Mouse (Mus musculus) liver, adult 2 months (tissue): Measurements from ENCODE around the gene Rfesd. TPM values are rescaled to one million over a fixed set of nuclear protein-coding genes. Genes with fewer than 3 reads are reported as not detected.
A peak's percentile ranks its signal among the peaks of the same experiment; 100 is the strongest.

Source experiments
- DNase-seq: peaks from one replicate; pipeline ENCODE4 v3.0.0-alpha.2; 2011; ENCODE audit warnings: low read depth, low spot score; ENCODE audit errors: extremely low read depth
- H3K27ac ChIP-seq: fragments of 200-500 bp; replicated peaks from 2 replicates; pipeline ENCODE4 v1.5.1; 2012; ENCODE audit warnings: low read depth, mild to moderate bottlenecking, control low read depth, inconsistent platforms, low read length; ENCODE audit not compliant: insufficient read depth
- H3K27me3 ChIP-seq: fragments of 200-500 bp; 2 replicates; pipeline ENCODE4 v1.6.1; 2012; ENCODE audit warnings: mild to moderate bottlenecking, moderate library complexity, low read length, inconsistent platforms; ENCODE audit not compliant: control insufficient read depth, insufficient read depth
- H3K36me3 ChIP-seq: fragments of 200-500 bp; 2 replicates; pipeline ENCODE4 v1.6.1; 2012; ENCODE audit warnings: low read length, inconsistent platforms; ENCODE audit not compliant: control insufficient read depth, insufficient read depth
- H3K4me1 ChIP-seq: fragments of 200-500 bp; 2 replicates; pipeline ENCODE4 v1.6.1; 2011; ENCODE audit warnings: low read length; ENCODE audit not compliant: control insufficient read depth, insufficient read depth
- H3K4me3 ChIP-seq: fragments of 200-500 bp; 2 replicates; pipeline ENCODE4 v1.5.1; 2011; ENCODE audit warnings: low read depth, mild to moderate bottlenecking, control low read depth, low read length, moderate library complexity; ENCODE audit not compliant: insufficient read depth
- H3K79me2 ChIP-seq: fragments of 200-500 bp; 2 replicates; pipeline ENCODE4 v1.6.1; 2012; ENCODE audit warnings: inconsistent platforms, mild to moderate bottlenecking, low read length, moderate library complexity; ENCODE audit not compliant: control insufficient read depth, insufficient read depth
- H3K9ac ChIP-seq: fragments of 200-500 bp; 2 replicates; pipeline ENCODE4 v1.6.1; 2012; ENCODE audit warnings: low read depth, mild to moderate bottlenecking, control low read depth, inconsistent platforms, low read length
- CTCF ChIP-seq: fragments of 200-500 bp; IDR thresholded peaks from 2 replicates; pipeline ENCODE4 v1.5.1; 2011; ENCODE audit warnings: low read depth, low read length, control low read depth
- POLR2A ChIP-seq: fragments of 200-500 bp; IDR thresholded peaks from 2 replicates; pipeline ENCODE4 v1.6.1; 2011; ENCODE audit warnings: low read length, control low read depth; ENCODE audit not compliant: insufficient read depth; ENCODE audit errors: extremely low read depth
- WGBS: fragments of 180-500 bp; shearing (Covaris S2); methylation state at CpG from one replicate; pipeline ENCODE4 v1.1.7; 2018; 5-methylcytosine and 5-hydroxymethylcytosine counted together
- polyA plus RNA-seq: library from polyadenylated mRNA; depleted of rRNA; stranded (reverse); fragments of >200 nt; gene quantifications from 2 replicates; pipeline ENCODE4 v1.2.3, GENCODE M21; 2012
- total RNA-seq: library from RNA; depleted of rRNA; stranded (reverse); fragments of >200 nt; gene quantifications from 2 replicates; pipeline ENCODE4 v1.2.3, GENCODE M21; 2014

Gene Rfesd
- total and polyA plus RNA-seq, 2 experiments: 4.1 to 15.1 TPM

DNA sequence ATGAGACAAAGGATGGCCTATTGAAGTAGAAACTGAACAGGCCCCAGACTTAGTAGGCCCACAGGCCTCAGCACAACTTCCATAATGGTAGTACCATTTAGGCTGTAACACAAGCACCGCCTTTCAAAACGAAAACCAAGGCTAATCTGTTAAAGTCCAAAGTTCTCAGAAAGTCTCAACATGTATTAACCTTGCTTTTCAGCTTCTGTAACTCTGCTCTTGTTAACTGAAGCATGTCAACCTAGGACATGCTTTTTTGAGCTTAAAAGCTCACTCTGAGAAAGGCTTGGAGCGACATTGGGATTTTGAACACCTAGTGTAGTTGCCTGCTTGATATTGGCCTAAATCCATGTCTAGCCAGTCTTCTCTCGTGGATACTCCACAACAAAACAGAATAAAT lies 41.1 kb upstream of the Rfesd start:
- Histone ChIP-seq H3K36me3 (peaks cover 6% of the 10 kb centered on the region; the same call in 1 of the 2 replicates), H3K79me2 (no peaks in the 10 kb centered on the region), H3K27me3 (peaks cover 9% of the 10 kb centered on the region), H3K9ac (no peak overlapping the region), H3K27ac (no peak overlapping the region), H3K4me3 (no peak overlapping the region), H3K4me1 (peaks cover 9% of the 10 kb centered on the region)
- TF ChIP-seq POLR2A: no peak
- TF ChIP-seq CTCF: no peak
- WGBS: 72% methylated on average over 4 of the region's 4 CpGs
- DNase-seq: peak; percentile 28

DNA sequence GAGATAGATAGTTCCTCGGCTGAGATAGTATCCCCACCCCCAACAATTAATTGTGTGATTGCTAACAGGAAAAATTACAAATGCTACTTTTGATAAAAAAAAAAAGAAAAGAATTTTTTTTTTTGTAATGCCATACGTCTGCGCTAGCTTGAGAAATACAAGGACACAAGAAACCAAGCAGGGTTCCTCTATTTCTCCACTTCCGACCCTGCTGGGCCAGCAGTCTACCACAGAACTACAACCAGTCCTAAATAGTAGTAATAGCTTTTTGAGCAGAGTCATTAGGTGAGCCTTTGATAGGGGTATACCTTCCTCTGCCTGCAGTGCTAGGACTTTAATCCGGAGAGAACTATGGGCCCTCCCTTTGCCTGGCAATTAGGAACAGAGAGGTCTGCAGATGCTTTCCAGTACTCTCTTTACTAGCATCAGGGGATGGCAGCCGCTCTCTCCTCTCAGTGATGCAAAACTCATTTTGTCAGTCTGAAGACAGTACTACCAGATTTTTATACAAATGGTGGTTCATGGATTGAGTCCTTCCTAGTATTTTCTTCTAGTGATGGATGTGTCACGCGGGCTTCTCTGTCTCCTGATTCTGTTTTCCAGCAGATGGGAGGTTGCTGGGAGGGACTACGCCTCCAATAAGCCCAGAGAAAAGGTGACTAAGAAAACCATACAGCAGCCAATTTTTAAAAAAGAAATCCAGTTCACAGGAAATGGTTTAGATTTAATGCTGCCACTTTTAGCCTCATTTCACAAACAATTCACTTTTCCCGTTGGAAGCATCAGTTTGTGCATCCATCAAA lies 38.9 kb upstream of the Rfesd start:
- H3K9ac ChIP-seq: no peak overlapping the region

DNA sequence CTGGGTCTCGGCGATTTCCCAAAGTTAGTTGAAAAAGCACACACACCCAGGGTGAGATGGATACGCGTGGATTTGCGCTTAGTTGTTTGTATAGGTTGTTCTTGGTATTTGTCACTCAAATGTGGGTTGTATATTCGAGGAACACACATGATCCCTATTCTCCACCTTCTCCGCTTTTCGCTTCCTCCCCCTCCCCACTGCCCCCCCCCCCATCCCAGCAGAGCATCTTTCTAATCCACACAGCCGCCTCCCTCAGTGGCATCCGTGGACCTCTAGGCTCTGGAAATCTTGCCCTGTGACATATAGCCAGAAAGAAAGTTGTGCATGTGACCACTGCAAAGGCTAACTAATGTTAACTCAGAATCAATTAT lies 38.4 kb upstream of the Rfesd start, which contains the start of gene Gpr150:
Gene Gpr150 (minus strand): TSS at position 101 of the 371 bp plus-strand sequence.
- H3K27me3 ChIP-seq: peaks cover 12% of the 10 kb centered on the region
- H3K4me1 ChIP-seq: peaks cover 9% of the 10 kb centered on the region
- no peaks in the 10 kb centered on the region for H3K79me2 ChIP-seq
- no peaks in the 10 kb centered on the region; the same call in 1 of the 2 replicates for H3K36me3 ChIP-seq
- H3K9ac ChIP-seq: 0 out of 2 replicates have a peak within 1 kb of the TSS, but pooled peaks have one; percentile 16
- H3K4me3 ChIP-seq: peak within 1 kb of the TSS; percentile 62; the same call in 1 of the 2 replicates
- no peak for DNase-seq
- WGBS: 27% methylated on average over 10 of the region's 10 CpGs
- H3K27ac ChIP-seq: no peak within 1 kb of the TSS
- TF ChIP-seq CTCF: no peak
- no peak for TF ChIP-seq POLR2A

More for the DNA sequence above, 38.9 kb upstream of the Rfesd start:
- H3K79me2 ChIP-seq: no peaks in the 10 kb centered on the region
- TF ChIP-seq POLR2A (no peak), CTCF (no peak)
- H3K4me3 ChIP-seq: no peak overlapping the region
- no peak overlapping the region for H3K27ac ChIP-seq
- WGBS: 78% methylated on average over 10 of the region's 10 CpGs
- no peaks in the 10 kb centered on the region; the same call in 1 of the 2 replicates for H3K36me3 ChIP-seq
- no peak for DNase-seq
- H3K27me3 ChIP-seq: peaks cover 12% of the 10 kb centered on the region
- H3K4me1 ChIP-seq: peaks cover 9% of the 10 kb centered on the region

DNA sequence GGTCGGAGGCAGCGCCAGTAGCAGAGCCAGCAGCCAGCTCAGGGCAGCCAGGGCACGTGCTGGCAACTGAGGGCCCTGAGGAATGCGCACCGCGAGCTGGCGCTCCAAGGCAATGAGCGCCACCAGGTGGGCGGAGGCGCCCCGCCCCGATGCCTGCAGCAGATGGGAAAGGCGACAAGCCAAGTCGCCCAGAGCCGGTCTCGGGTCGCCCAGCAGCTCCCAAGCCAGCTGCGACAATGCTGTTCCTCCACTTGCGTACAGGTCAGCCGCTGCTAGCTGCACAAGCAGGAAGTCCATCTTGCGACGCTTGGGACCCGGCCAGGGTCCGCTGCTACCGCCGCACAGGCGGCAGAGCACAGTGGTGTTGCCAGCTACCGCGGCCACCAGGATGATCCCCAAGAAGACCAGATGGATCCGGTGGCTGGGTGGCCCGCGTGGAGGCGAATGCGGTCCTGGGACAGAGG lies 37.8 kb upstream of the Rfesd start:
- no peak for TF ChIP-seq POLR2A
- peak; percentile 52 for TF ChIP-seq CTCF
- peaks cover 12% of the 10 kb centered on the region for H3K27me3 ChIP-seq
- WGBS: 1% methylated on average over 34 of the region's 34 CpGs
- H3K36me3 ChIP-seq: no peaks in the 10 kb centered on the region; the same call in 1 of the 2 replicates
- peak; percentile 39 for DNase-seq
- H3K27ac ChIP-seq: no peak overlapping the region
- 0 out of 2 replicates have a peak overlapping the region, but pooled peaks have one; percentile 16 for H3K9ac ChIP-seq
- H3K4me1 ChIP-seq: peaks cover 9% of the 10 kb centered on the region
- no peaks in the 10 kb centered on the region for H3K79me2 ChIP-seq
- peak overlapping the region; percentile 62; the same call in 1 of the 2 replicates for H3K4me3 ChIP-seq

DNA sequence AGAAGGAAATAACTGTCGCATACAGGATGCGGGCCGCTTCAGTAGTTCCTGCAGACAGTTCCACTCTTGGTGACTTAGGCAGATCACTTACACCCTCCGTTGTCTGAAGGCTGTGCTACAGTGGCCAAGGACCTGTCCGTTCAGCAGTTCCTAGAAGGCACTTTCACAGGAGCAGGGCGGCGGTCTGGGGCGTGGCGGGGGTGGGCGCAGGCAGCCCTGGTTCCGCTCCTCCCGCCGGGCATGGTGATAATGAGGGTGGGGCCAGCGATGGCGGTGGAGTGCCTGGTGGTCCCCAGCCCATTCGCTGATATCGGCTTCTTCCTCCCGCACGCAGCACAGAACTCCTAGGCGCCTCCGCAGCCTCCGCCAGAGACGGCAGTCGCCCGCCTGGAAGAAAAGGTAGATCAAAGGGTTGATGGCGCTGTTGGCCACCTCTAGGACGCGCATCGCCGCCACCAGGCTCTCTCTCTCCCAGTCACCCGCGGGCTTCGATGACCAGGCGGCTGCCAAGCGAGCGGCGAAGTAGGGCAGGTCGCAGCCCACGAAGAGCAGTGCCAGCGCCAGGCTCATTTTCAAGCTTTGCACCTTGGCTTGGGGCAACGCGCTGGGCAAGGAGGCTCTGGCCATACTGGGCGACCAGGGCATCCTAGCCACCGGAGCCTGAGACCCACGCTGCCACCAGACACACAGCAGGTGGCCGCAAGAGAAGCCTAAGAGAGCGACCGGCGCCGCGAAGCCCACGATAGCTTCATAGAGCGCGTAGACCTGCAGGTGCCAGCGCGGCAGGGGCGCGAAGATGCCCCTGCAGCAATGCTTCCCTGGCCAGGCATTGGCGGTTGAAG lies 37.1 kb upstream of the Rfesd start:
- Histone ChIP-seq H3K4me3 (peak overlapping the region; percentile 62; the same call in 1 of the 2 replicates), H3K9ac (peak overlapping the region; percentile 16; the same call in 1 of the 2 replicates), H3K27me3 (peaks cover 12% of the 10 kb centered on the region), H3K27ac (no peak overlapping the region), H3K36me3 (no peaks in the 10 kb centered on the region), H3K79me2 (no peaks in the 10 kb centered on the region), H3K4me1 (peaks cover 9% of the 10 kb centered on the region)
- WGBS: 4% methylated on average over 59 of the region's 59 CpGs
- DNase-seq: peak; percentile 13
- TF ChIP-seq CTCF: no peak
- no peak for TF ChIP-seq POLR2A
